Mouse (Mus musculus) liver, embryonic 14.5 days (tissue): ENCODE measurements at regions not wholly inside any gene's neighbourhood (a gene's known extent, or its start where the extent isn't known, plus 50 kb on each side); places are given as distances from the start of the nearest gene placed in this dataset.

Source experiments
- CTCF ChIP-seq: IDR thresholded peaks from 2 replicates; pipeline ENCODE4 v1.5.1; 2016; ENCODE audit warnings: antibody characterized with exemption, low read depth, control low read depth
- EP300 ChIP-seq: IDR thresholded peaks from 2 replicates; pipeline ENCODE4 v1.6.1; 2016; ENCODE audit warnings: antibody characterized with exemption, low read depth

- no peak for TF ChIP-seq CTCF
- TF ChIP-seq EP300 = no peak
These were observed 145.1 kb downstream of the Kitl start for GRCm38 (mm10) chr10:100160532-100160852.
